Mouse (Mus musculus): Measurements from ENCODE around the gene Sobp. TPM values are rescaled to one million over a fixed set of nuclear protein-coding genes. Genes with fewer than 3 reads are reported as not detected.
A peak's percentile ranks its signal among the peaks of the same experiment; 100 is the strongest.

The Sobp gene
- polyA plus RNA-seq, 1 experiment from 2014 or later: 10.0 TPM

DNA sequence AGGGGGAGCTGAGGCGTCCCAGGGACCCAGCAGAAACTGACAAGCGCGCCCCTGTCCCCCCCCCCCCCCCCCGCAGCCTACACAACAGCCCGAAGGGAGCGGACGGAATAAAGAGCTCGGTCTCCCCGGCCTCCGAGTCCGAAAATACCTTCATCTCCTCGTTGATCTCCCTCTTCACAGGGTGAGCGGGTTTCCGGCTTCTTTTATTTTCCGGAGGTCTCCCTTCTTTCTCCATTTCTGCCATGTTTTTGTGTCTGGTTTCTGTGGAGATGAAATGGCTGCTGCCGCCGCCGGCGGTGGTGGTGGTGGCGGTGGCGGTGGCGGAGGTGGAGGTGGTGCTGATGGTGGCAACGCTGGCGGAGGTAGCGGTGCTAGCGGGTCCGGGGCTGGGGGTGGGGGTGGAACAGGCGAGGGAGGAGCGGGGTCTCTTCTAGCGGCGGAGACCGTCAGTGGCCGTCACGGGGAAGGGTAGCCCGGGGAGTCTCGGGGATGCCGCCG, 453 bp downstream of the Sobp start:
- peak overlapping the region; percentile 98 for H3K9ac ChIP-seq (replicated peaks)
- H3K4me2 ChIP-seq: peak overlapping the region; percentile 89
- peak; percentile 66 for ATAC-seq (ENCODE audit: low FRiP score)
- H3K27me3 ChIP-seq (replicated peaks): no peaks in the 10 kb centered on the region
- peaks cover 50% of the 10 kb centered on the region for H3K4me1 ChIP-seq
- no peaks in the 10 kb centered on the region for H3K9me3 ChIP-seq (replicated peaks)
- H3K4me3 ChIP-seq (replicated peaks): peak overlapping the region; percentile 90
- under 1% methylated on average over 34 of the region's 38 CpGs for WGBS
- peak overlapping the region; percentile 98 for H3K27ac ChIP-seq (replicated peaks)
- H3K36me3 ChIP-seq: no peaks in the 10 kb centered on the region

DNA sequence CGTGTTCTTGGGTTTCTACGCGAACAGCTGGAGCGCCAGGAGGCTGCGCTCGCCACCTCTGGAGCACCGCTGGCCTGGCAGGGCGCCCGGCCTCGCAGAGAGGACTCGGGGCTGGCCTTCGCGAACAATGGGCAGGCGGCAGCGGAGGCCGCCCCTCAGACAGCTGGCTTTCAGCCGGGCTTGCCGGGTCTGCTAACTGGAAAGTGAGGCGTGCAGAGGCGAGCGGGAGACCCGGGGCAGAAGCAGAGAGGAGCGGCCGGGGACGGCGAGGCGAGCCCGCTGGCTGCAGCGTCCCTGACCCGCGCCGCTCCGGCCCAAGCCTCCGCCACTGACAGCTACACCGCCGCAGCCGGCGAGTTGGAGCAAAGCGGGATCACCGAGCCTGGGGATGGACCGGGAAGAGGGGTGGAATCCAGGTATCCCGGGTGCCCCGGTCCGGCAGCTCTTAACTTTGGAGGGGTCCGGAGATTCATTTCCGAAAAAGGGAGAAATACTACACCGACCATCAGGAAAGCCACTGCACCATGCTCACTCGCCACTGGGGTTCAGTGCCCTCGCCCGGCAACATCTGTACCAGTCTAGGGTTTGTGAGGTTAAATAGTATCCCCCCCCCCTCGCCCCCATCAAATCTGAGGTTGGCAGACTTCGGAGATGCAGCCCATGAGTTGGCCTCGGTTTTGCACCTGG, 1.0 kb downstream of the Sobp start:
- peak overlapping the region; percentile 98 for H3K27ac ChIP-seq (replicated peaks)
- peak; percentile 29 for ATAC-seq (ENCODE audit: low FRiP score)
- H3K4me1 ChIP-seq: peaks cover 53% of the 10 kb centered on the region
- peak overlapping the region; percentile 89 for H3K4me2 ChIP-seq
- H3K36me3 ChIP-seq: no peaks in the 10 kb centered on the region
- peak overlapping the region; percentile 98 for H3K9ac ChIP-seq (replicated peaks)
- H3K4me3 ChIP-seq (replicated peaks): peak overlapping the region; percentile 90
- WGBS: under 1% methylated on average over 53 of the region's 53 CpGs
- no peaks in the 10 kb centered on the region for H3K27me3 ChIP-seq (replicated peaks)
- H3K9me3 ChIP-seq (replicated peaks): no peaks in the 10 kb centered on the region

- H3K27me3 ChIP-seq (replicated peaks): no peaks in the 10 kb centered on the region
- H3K27ac ChIP-seq (replicated peaks): peak overlapping the region; percentile 98; the same call in 1 of the 2 replicates
- under 1% methylated on average over 8 of the region's 8 CpGs for WGBS
- no peak for ATAC-seq (ENCODE audit: low FRiP score)
- H3K9me3 ChIP-seq (replicated peaks): no peaks in the 10 kb centered on the region
- H3K36me3 ChIP-seq: no peaks in the 10 kb centered on the region
- peak overlapping the region; percentile 98 for H3K9ac ChIP-seq (replicated peaks)
- peaks cover 60% of the 10 kb centered on the region for H3K4me1 ChIP-seq
- H3K4me2 ChIP-seq: peak overlapping the region; percentile 89
- peak overlapping the region; percentile 90 for H3K4me3 ChIP-seq (replicated peaks)
Observed at GRCm38 (mm10) chr10:43172554-43172953, 1.8 kb downstream of the Sobp start.

GRCm38 (mm10) chr10:43172066-43172465, 2.3 kb downstream of the Sobp start:
- H3K27ac ChIP-seq (replicated peaks): no peak overlapping the region
- 4% methylated on average over 7 of the region's 7 CpGs for WGBS
- peaks cover 62% of the 10 kb centered on the region for H3K4me1 ChIP-seq
- no peaks in the 10 kb centered on the region for H3K9me3 ChIP-seq (replicated peaks)
- ATAC-seq (ENCODE audit: low FRiP score): no peak
- peak overlapping the region; percentile 90 for H3K4me3 ChIP-seq (replicated peaks)
- no peaks in the 10 kb centered on the region for H3K36me3 ChIP-seq
- H3K4me2 ChIP-seq: peak overlapping the region; percentile 89
- H3K27me3 ChIP-seq (replicated peaks): no peaks in the 10 kb centered on the region
- H3K9ac ChIP-seq (replicated peaks): peak overlapping the region; percentile 98

GRCm38 (mm10) chr10:43171106-43171505, 3.2 kb downstream of the Sobp start:
- H3K4me1 ChIP-seq: peaks cover 62% of the 10 kb centered on the region
- H3K9ac ChIP-seq (replicated peaks): peak overlapping the region; percentile 29
- peak overlapping the region; percentile 89 for H3K4me2 ChIP-seq
- no peaks in the 10 kb centered on the region for H3K36me3 ChIP-seq
- no peak for ATAC-seq (ENCODE audit: low FRiP score)
- H3K9me3 ChIP-seq (replicated peaks): no peaks in the 10 kb centered on the region
- WGBS: 8% methylated on average over 8 of the region's 8 CpGs
- H3K27me3 ChIP-seq (replicated peaks): no peaks in the 10 kb centered on the region
- peak overlapping the region; percentile 34 for H3K4me3 ChIP-seq (replicated peaks)
- 0 out of 2 replicates have a peak overlapping the region, but pooled peaks have one; percentile 30 for H3K27ac ChIP-seq (replicated peaks)

DNA sequence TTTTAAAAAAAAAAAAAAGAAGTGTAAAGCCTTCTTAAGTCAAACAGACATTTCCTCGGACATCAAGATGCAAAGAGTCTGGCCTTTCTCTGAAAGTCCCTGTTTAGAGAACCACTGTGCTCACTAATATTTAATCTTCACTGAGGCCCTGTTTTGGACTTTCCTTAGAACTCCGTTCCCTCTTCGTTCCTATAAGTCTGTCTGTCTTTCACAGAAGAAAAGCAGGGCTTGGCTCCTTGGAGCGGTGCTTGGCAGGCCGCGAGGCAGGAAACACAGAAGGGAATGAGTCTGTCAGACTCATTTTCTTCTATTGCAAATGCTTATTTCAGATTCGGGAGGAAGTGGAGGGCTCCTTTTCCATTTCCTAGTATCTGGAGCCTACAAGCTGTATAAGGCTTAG, 5.5 kb downstream of the Sobp start:
- WGBS: 79% methylated on average over 7 of the region's 7 CpGs
- Histone ChIP-seq H3K4me2 (no peak overlapping the region), H3K9me3 (replicated peaks) (no peaks in the 10 kb centered on the region)

GRCm38 (mm10) chr10:43166817-43167216, 7.5 kb downstream of the Sobp start:
- Histone ChIP-seq H3K9me3 (replicated peaks) (no peaks in the 10 kb centered on the region), H3K27ac (replicated peaks) (no peak overlapping the region), H3K27me3 (replicated peaks) (no peaks in the 10 kb centered on the region), H3K4me1 (peaks cover 45% of the 10 kb centered on the region), H3K36me3 (no peaks in the 10 kb centered on the region), H3K4me2 (no peak overlapping the region), H3K4me3 (replicated peaks) (no peak overlapping the region), H3K9ac (replicated peaks) (no peak overlapping the region)
- no peak for ATAC-seq (ENCODE audit: low FRiP score)
- WGBS: 96% methylated on average over 3 of the region's 3 CpGs

More for the DNA sequence above, 5.5 kb downstream of the Sobp start:
- ATAC-seq (ENCODE audit: low FRiP score): no peak
- no peak overlapping the region for H3K4me3 ChIP-seq (replicated peaks)
- no peaks in the 10 kb centered on the region for H3K27me3 ChIP-seq (replicated peaks)
- no peak overlapping the region for H3K9ac ChIP-seq (replicated peaks)
- H3K27ac ChIP-seq (replicated peaks): no peak overlapping the region
- H3K4me1 ChIP-seq: peaks cover 50% of the 10 kb centered on the region
- H3K36me3 ChIP-seq: no peaks in the 10 kb centered on the region

DNA sequence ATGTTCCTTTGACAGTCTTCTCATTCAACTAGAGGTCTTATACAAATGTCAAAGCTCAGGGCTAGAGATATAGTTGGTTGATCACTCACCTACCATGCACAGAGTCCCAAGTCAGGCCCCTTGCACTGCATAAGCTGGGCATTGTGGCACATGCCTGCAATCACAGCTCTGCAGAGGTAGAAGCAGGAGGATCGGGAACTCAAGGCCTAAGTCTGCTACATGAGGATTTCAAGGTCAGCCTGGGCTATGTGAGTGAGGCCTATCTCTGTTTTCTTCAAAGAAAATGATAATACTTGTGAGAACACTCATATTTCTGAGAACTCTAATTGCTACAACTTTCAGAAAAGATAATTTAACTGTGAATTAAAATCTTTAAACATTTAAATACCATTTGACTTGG, 8.2 kb downstream of the Sobp start:
- ATAC-seq (ENCODE audit: low FRiP score): no peak
- WGBS: 94% methylated on average over 1 of the region's 1 CpGs

DNA sequence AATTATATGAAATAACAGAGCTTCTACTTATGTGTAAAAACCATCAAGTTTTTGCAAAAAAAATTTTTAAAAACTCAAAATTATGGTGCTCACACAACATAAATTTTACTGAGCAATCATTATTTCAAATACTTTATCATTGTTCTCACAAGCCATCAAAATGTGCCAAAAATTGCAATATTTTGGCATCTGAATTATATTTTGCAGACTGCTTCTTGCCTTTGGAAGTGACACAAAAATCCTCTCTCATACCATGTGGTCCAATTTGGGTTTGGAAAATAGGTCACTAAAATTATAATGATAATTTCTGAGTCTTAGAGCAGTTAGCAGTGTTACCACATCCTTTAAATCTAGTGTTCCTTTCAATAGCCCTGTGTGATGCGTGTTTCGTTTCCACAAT, 9.9 kb downstream of the Sobp start:
- 96% methylated on average over 2 of the region's 2 CpGs for WGBS
- Histone ChIP-seq H3K9me3 (replicated peaks) (no peaks in the 10 kb centered on the region), H3K9ac (replicated peaks) (no peak overlapping the region), H3K27me3 (replicated peaks) (no peaks in the 10 kb centered on the region), H3K4me2 (no peak overlapping the region), H3K36me3 (no peaks in the 10 kb centered on the region), H3K27ac (replicated peaks) (no peak overlapping the region), H3K4me3 (replicated peaks) (no peak overlapping the region), H3K4me1 (peaks cover 24% of the 10 kb centered on the region)
- no peak for ATAC-seq (ENCODE audit: low FRiP score)

More for the DNA sequence above, 8.2 kb downstream of the Sobp start:
- Histone ChIP-seq H3K9me3 (replicated peaks) (no peaks in the 10 kb centered on the region), H3K27me3 (replicated peaks) (no peaks in the 10 kb centered on the region), H3K4me3 (replicated peaks) (no peak overlapping the region), H3K9ac (replicated peaks) (no peak overlapping the region), H3K4me2 (no peak overlapping the region), H3K4me1 (peaks cover 38% of the 10 kb centered on the region), H3K36me3 (no peaks in the 10 kb centered on the region), H3K27ac (replicated peaks) (no peak overlapping the region)

GRCm38 (mm10) chr10:43162318-43162717, 12.0 kb downstream of the Sobp start:
- peak; percentile 59 for ATAC-seq (ENCODE audit: low FRiP score)
- H3K4me2 ChIP-seq: peak overlapping the region; percentile 17; the same call in 1 of the 2 replicates
- no peaks in the 10 kb centered on the region for H3K27me3 ChIP-seq (replicated peaks)
- H3K9me3 ChIP-seq (replicated peaks): no peaks in the 10 kb centered on the region
- H3K27ac ChIP-seq (replicated peaks): 0 out of 2 replicates have a peak overlapping the region, but pooled peaks have one; percentile 6
- H3K36me3 ChIP-seq: no peaks in the 10 kb centered on the region
- peaks cover 6% of the 10 kb centered on the region for H3K4me1 ChIP-seq
- no peak overlapping the region for H3K9ac ChIP-seq (replicated peaks)
- no peak overlapping the region for H3K4me3 ChIP-seq (replicated peaks)
- 33% methylated on average over 12 of the region's 12 CpGs for WGBS

DNA sequence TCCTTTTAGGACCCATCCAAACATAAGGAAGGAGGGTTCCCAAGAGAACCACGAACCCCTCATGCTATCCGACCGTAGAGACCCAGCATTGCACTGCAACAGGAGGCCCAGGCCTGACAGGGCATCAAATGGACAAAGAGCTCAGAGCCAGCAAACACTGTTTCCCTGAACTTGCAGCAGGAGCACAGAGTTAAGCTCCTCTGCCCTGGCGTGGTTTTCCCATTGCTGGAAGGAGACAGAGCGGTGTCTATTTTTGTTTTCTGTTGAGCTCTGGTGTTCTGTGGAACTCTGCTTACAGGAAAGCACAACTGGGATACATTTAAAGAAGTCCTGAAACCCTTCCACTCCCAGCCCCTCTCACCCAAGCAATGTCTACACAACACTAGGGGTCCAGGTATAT, 15.0 kb downstream of the Sobp start:
- no peaks in the 10 kb centered on the region for H3K36me3 ChIP-seq
- 81% methylated on average over 5 of the region's 5 CpGs for WGBS
- no peak overlapping the region for H3K4me2 ChIP-seq
- no peak overlapping the region for H3K27ac ChIP-seq (replicated peaks)
- no peaks in the 10 kb centered on the region for H3K9me3 ChIP-seq (replicated peaks)
- no peak overlapping the region for H3K9ac ChIP-seq (replicated peaks)
- H3K4me3 ChIP-seq (replicated peaks): no peak overlapping the region
- ATAC-seq (ENCODE audit: low FRiP score): no peak
- no peaks in the 10 kb centered on the region for H3K27me3 ChIP-seq (replicated peaks)
- peaks cover 20% of the 10 kb centered on the region for H3K4me1 ChIP-seq

DNA sequence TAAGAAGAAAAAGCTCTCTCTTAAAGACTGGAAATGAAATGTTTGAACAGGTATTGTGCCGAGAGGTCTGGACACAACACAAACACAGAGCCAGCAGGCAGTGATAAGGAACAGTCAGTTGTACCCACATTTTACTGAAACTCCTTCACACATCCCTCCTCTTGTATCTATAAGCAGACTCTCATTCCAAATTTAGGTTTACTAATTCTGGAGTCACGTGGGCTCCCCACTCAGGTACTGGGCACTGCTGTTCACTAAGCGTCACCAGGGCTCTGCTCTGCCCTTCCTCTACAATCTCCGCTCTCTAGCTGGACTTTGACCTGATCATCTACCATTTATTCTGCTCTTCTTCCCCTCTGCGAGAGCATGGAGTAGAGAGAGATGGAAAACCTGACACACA, 15.4 kb downstream of the Sobp start:
- Histone ChIP-seq H3K9ac (replicated peaks) (no peak overlapping the region), H3K4me2 (no peak overlapping the region), H3K27me3 (replicated peaks) (no peaks in the 10 kb centered on the region), H3K27ac (replicated peaks) (no peak overlapping the region), H3K4me3 (replicated peaks) (no peak overlapping the region), H3K9me3 (replicated peaks) (no peaks in the 10 kb centered on the region), H3K4me1 (peaks cover 24% of the 10 kb centered on the region), H3K36me3 (no peaks in the 10 kb centered on the region)
- 85% methylated on average over 5 of the region's 5 CpGs for WGBS
- ATAC-seq (ENCODE audit: low FRiP score): no peak
